Mouse (Mus musculus) testis, adult 2 months (tissue): ENCODE results near the gene Ranbp9.

Source experiments
- CTCF ChIP-seq: fragments of 200-500 bp; IDR thresholded peaks from 2 replicates; pipeline ENCODE4 v1.5.1; 2012; ENCODE audit warnings: low read depth, mild to moderate bottlenecking, inconsistent platforms, low read length, moderate library complexity; ENCODE audit not compliant: control insufficient read depth, insufficient read depth, insufficient replicate concordance
- POLR2A ChIP-seq: fragments of 200-500 bp; IDR thresholded peaks from 2 replicates; pipeline ENCODE4 v1.6.1; 2012; ENCODE audit warnings: low read depth, mild to moderate bottlenecking, inconsistent platforms, low read length, moderate library complexity; ENCODE audit not compliant: control insufficient read depth

- TF ChIP-seq POLR2A (no peak), CTCF (no peak)
Observed at GRCm38 (mm10) chr13:43499731-43500482, 18.8 kb upstream of the Ranbp9 start.
